Mouse (Mus musculus): ENCODE data around the gene Crim1.

GRCm38 (mm10) chr17:78196184-78196583 lies 3.9 kb upstream of the Crim1 start:
- TF ChIP-seq POLR2A (IDR thresholded peaks at IDR 0.05; ENCODE audit: insufficient read length, low read depth) (no peak), USF1 (IDR thresholded peaks at IDR 0.05; ENCODE audit: low read depth) (no peak), MYOG (IDR thresholded peaks at IDR 0.05; ENCODE audit: control insufficient read depth in 1 of 3, insufficient read depth in 1 of 3, insufficient read length in 2 of 3, low read depth in 2 of 3) (no peak), E2F4 (IDR thresholded peaks at IDR 0.05; ENCODE audit: insufficient read depth) (no peak), MYOD1 (IDR thresholded peaks at IDR 0.05; ENCODE audit: control insufficient read depth in 1 of 3, insufficient read length in 2 of 3, low read depth in 2 of 3) (no peak), MAX (IDR thresholded peaks at IDR 0.05; ENCODE audit: low read depth) (no peak)
